Mouse (Mus musculus): ENCODE data around the gene Themis.

DNA sequence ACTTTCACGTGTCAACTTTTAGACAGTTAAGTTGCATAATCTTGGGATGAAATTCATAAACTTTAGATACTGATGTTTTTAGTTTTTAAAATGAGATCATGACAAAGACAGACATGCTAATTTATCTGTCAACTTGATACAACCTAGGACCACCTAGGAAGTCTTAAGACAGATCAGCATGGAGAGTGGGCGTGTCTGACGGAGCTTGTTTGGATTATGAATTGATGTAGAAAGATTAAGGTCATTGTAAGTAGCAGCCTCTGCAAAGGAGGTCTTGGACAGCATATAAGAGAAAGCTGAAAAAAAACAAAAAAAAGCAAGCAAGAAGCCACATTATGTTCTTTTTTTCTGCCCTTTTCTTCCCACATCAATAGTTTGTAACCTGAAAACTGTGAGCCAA is 154.2 kb downstream of the Themis start:
- TF ChIP-seq CTCF (IDR thresholded peaks at IDR 0.05; ENCODE audit: control insufficient read depth, insufficient read depth, low read length) (no peak), POLR2A (IDR thresholded peaks at IDR 0.05; ENCODE audit: borderline replicate concordance, control insufficient read depth, low read depth, low read length) (no peak)

Measured in bone marrow, adult 2 months (tissue).